Mouse (Mus musculus) neural tube, embryonic 11.5 days (tissue): ENCODE data around the gene Mlf2. TPM values are rescaled to one million over a fixed set of nuclear protein-coding genes. Genes with fewer than 3 reads are reported as not detected.

ENCODE experiments used
- ATAC-seq: fragments of 200-750 bp; cut with Nextera tagmentation; 2 replicates; pipeline ENCODE4 v1.8.0; 2017; ENCODE audit warnings: moderate number of reproducible peaks, mild to moderate bottlenecking, moderate TSS enrichment, moderate library complexity; ENCODE audit not compliant: insufficient read depth, low FRiP score, low TSS enrichment
- DNase-seq: peaks from one replicate; pipeline ENCODE4 v3.0.0-alpha.2; 2015; ENCODE audit warnings: low spot score
- H3K27ac ChIP-seq: fragments of 300-500 bp; sonication (generic); 2 replicates; pipeline ENCODE4 v1.5.1; 2014; ENCODE audit warnings: low read depth, mild to moderate bottlenecking, low read length
- H3K27me3 ChIP-seq: fragments of 300-500 bp; sonication (generic); 2 replicates; pipeline ENCODE4 v1.6.1; 2014; ENCODE audit warnings: mild to moderate bottlenecking, low read length, mixed read lengths; ENCODE audit not compliant: control insufficient read depth, insufficient read depth
- H3K36me3 ChIP-seq: fragments of 300-500 bp; sonication (generic); 2 replicates; pipeline ENCODE4 v1.6.1; 2014; ENCODE audit warnings: mild to moderate bottlenecking, low read length, moderate library complexity, mixed read lengths; ENCODE audit not compliant: control insufficient read depth, insufficient read depth
- H3K4me1 ChIP-seq: fragments of 300-500 bp; sonication (generic); 2 replicates; pipeline ENCODE4 v1.6.1; 2014; ENCODE audit warnings: low read length, mixed read lengths; ENCODE audit not compliant: control insufficient read depth, insufficient read depth
- H3K4me2 ChIP-seq: fragments of 300-500 bp; sonication (generic); 2 replicates; pipeline ENCODE4 v1.6.1; 2014; ENCODE audit warnings: low read depth, mild to moderate bottlenecking, moderate library complexity
- H3K4me3 ChIP-seq: fragments of 300-500 bp; sonication (generic); 2 replicates; pipeline ENCODE4 v1.5.1; 2014; ENCODE audit warnings: low read depth, low read length
- H3K9ac ChIP-seq: fragments of 300-500 bp; sonication (generic); 2 replicates; pipeline ENCODE4 v1.6.1; 2014; ENCODE audit warnings: mild to moderate bottlenecking, low read length
- H3K9me3 ChIP-seq: fragments of 300-500 bp; sonication (generic); 2 replicates; pipeline ENCODE4 v1.6.1; 2016; ENCODE audit warnings: low read length; ENCODE audit not compliant: control insufficient read depth
- WGBS: fragments of 180-500 bp; shearing (Covaris S2); extraction: QIAGEN DNeasy Blood & Tissue Kit; methylation state at CpG from one replicate; pipeline ENCODE4 v1.1.7; 2014; 5-methylcytosine and 5-hydroxymethylcytosine counted together
- polyA plus RNA-seq: library from polyadenylated mRNA; unstranded; fragments of >200 nt; fragmentation: Nextera tagmentation; extraction: Ambion mirVana; gene quantifications from 2 replicates; pipeline ENCODE4 v1.2.1, GENCODE M21; 2014

Gene Mlf2
- polyA plus RNA-seq, 1 experiment from 2014 or later, result 513 TPM

GRCm38 (mm10) chr6:124916695-124917517 lies 14.3 kb upstream of the Mlf2 start:
- under 1% methylated on average over 43 of the region's 67 CpGs for WGBS
- peak; percentile 94 for DNase-seq
- Histone ChIP-seq H3K9me3 (no peaks in the 10 kb centered on the region), H3K4me2 (peak overlapping the region; percentile 98), H3K36me3 (peaks cover 11% of the 10 kb centered on the region), H3K4me3 (peak overlapping the region; percentile 92), H3K4me1 (peaks cover 30% of the 10 kb centered on the region), H3K27me3 (no peaks in the 10 kb centered on the region), H3K27ac (peak overlapping the region; percentile 100), H3K9ac (peak overlapping the region; percentile 99)
- ATAC-seq, result peak; percentile 56

- Histone ChIP-seq H3K9me3 (no peaks in the 10 kb centered on the region), H3K4me2 (peak overlapping the region; percentile 98), H3K36me3 (peaks cover 11% of the 10 kb centered on the region), H3K27me3 (no peaks in the 10 kb centered on the region), H3K27ac (peak overlapping the region; percentile 100), H3K4me1 (peaks cover 31% of the 10 kb centered on the region), H3K9ac (peak overlapping the region; percentile 99), H3K4me3 (peak overlapping the region; percentile 92)
- WGBS, result 1% methylated on average over 40 of the region's 89 CpGs
- peak; percentile 63 for ATAC-seq
- peak; percentile 92 for DNase-seq
Observed at GRCm38 (mm10) chr6:124917518-124918330, 13.5 kb upstream of the Mlf2 start.

GRCm38 (mm10) chr6:124918331-124918690 lies 12.9 kb upstream of the Mlf2 start:
- peaks cover 31% of the 10 kb centered on the region for H3K4me1 ChIP-seq
- H3K4me3 ChIP-seq, result peak overlapping the region; percentile 92
- peak overlapping the region; percentile 98 for H3K4me2 ChIP-seq
- peak overlapping the region; percentile 100 for H3K27ac ChIP-seq
- peaks cover 9% of the 10 kb centered on the region for H3K36me3 ChIP-seq
- ATAC-seq (no peak), DNase-seq (no peak)
- WGBS, result 10% methylated on average over 7 of the region's 7 CpGs
- no peaks in the 10 kb centered on the region for H3K9me3 ChIP-seq
- H3K27me3 ChIP-seq, result no peaks in the 10 kb centered on the region
- H3K9ac ChIP-seq, result peak overlapping the region; percentile 99

GRCm38 (mm10) chr6:124918890-124919627 lies 12.1 kb upstream of the Mlf2 start:
- Histone ChIP-seq H3K27ac (peak overlapping the region; percentile 100), H3K9me3 (no peaks in the 10 kb centered on the region), H3K4me2 (peak overlapping the region; percentile 98), H3K4me1 (peaks cover 31% of the 10 kb centered on the region), H3K4me3 (peak overlapping the region; percentile 92; the same call in 1 of the 2 replicates), H3K27me3 (no peaks in the 10 kb centered on the region), H3K36me3 (peaks cover 6% of the 10 kb centered on the region), H3K9ac (peak overlapping the region; percentile 99)
- 23% methylated on average over 13 of the region's 14 CpGs for WGBS
- no peak for ATAC-seq
- no peak for DNase-seq

- no peaks in the 10 kb centered on the region for H3K9me3 ChIP-seq
- H3K4me3 ChIP-seq, result peak within 1 kb of the TSS; percentile 20; the same call in 1 of the 2 replicates
- WGBS, result under 1% methylated on average over 13 of the region's 13 CpGs
- H3K4me1 ChIP-seq, result peaks cover 31% of the 10 kb centered on the region
- no peaks in the 10 kb centered on the region for H3K27me3 ChIP-seq
- DNase-seq (peak; percentile 94), ATAC-seq (peak; percentile 87)
- peak within 1 kb of the TSS; percentile 41 for H3K9ac ChIP-seq
- peak within 1 kb of the TSS; percentile 98 for H3K4me2 ChIP-seq
- H3K27ac ChIP-seq, result peak within 1 kb of the TSS; percentile 100
- H3K36me3 ChIP-seq, result no peaks in the 10 kb centered on the region
Observed at GRCm38 (mm10) chr6:124919695-124920317, 11.4 kb upstream of the Mlf2 start, which contains the start of gene Ptms. Ptms (minus strand) TSS chr6:124920103.

GRCm38 (mm10) chr6:124920318-124921085 lies 10.7 kb upstream of the Mlf2 start:
- DNase-seq (no peak), ATAC-seq (no peak)
- WGBS, result 24% methylated on average over 9 of the region's 9 CpGs
- H3K36me3 ChIP-seq, result no peaks in the 10 kb centered on the region
- H3K27ac ChIP-seq, result peak overlapping the region; percentile 97
- peaks cover 29% of the 10 kb centered on the region for H3K4me1 ChIP-seq
- peak overlapping the region; percentile 20; the same call in 1 of the 2 replicates for H3K4me3 ChIP-seq
- H3K4me2 ChIP-seq, result peak overlapping the region; percentile 34
- peak overlapping the region; percentile 41 for H3K9ac ChIP-seq
- H3K9me3 ChIP-seq, result no peaks in the 10 kb centered on the region
- H3K27me3 ChIP-seq, result no peaks in the 10 kb centered on the region

- Histone ChIP-seq H3K4me2 (no peak overlapping the region), H3K9me3 (no peaks in the 10 kb centered on the region), H3K27ac (peak overlapping the region; percentile 97; the same call in 1 of the 2 replicates), H3K9ac (no peak overlapping the region), H3K36me3 (no peaks in the 10 kb centered on the region), H3K27me3 (no peaks in the 10 kb centered on the region), H3K4me1 (peaks cover 23% of the 10 kb centered on the region), H3K4me3 (no peak overlapping the region)
- DNase-seq (no peak), ATAC-seq (no peak)
- WGBS, result 63% methylated on average over 4 of the region's 4 CpGs
Observed at GRCm38 (mm10) chr6:124921539-124921938, 9.6 kb upstream of the Mlf2 start.
